Mouse (Mus musculus) thymus, postnatal 4 days (tissue): ENCODE results near the gene Denr.

ENCODE experiments used
- DNase-seq: peaks from one replicate; pipeline ENCODE4 v3.0.0; 2021

The Denr gene

DNA sequence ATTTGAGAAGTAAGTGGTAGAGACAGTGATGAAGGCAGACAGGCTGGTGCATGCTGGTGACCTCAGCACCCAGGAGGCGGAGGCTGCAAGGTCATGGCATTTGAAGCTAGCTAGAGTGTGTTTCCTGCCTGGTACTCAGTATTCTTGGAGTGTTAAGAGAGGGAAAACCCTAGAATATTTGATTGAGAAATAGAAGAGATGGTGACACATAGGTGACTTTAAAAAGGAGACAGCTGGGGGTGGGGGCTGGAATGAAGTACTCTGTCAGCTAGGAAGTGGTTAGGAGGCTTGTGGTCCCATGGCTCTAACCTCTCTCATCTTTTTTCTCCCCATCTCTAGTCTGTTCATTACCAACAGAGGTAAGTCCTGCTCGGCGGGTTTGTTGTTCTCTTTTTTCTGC lies 7.9 kb downstream of the Denr start:
- peak; percentile 28 for DNase-seq

- DNase-seq: no peak
Measured at GRCm38 (mm10) chr5:123922112-123922511, 15.1 kb downstream of the Denr start.

DNA sequence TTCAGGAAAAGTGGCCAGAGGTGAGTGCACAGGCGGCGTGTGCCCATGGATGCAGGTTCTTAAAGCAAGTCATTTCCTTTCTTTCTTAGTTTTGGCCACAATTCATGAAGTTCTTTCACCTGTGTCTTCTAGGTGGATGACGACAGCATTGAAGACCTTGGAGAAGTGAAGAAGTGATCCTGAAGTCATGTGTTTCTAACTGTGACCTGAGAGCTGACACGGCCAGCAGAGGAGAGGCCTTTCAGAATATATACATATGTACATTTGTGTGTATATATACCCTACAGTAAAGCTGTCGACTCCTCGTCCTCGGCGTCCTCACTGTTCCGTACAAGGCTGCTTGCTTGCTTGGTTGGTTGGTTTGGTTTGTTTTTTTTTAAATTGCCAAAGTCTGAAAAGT lies 20.1 kb downstream of the Denr start, which contains the start of gene Gm43518:
Gm43518 (plus strand) TSS at position 301 of the 400 bp plus-strand sequence.
- no peak for DNase-seq

DNA sequence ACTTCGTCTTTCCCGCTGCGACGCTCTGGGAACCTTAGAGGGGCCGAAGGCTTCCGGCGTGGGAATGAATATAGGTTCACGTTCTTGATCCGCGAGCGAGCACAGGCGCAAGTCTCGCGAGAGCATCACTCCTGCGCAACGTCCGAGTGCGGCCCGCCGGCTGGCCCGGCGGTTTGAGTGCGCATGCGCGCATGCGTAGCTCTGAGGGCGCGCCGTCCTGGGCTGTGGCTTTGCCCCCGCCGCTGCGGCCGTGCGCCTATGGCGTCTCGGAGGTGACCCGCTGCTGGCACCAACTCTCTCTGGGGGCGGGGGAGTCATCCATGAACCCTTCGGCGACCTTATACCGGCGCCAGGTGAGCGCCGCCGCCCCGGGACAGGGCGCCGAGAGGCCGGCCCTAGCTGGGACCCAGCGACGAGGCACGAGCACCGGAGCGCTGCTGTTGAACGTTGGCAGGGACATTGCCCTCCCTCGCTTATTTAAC lies 23.6 kb downstream of the Denr start, which contains the start of gene Ccdc62:
Ccdc62 (plus strand) TSS at position 172 of the 482 bp plus-strand sequence.
- DNase-seq: peak; percentile 95

GRCm38 (mm10) chr5:123931131-123931530 lies 24.2 kb downstream of the Denr start:
- no peak for DNase-seq

DNA sequence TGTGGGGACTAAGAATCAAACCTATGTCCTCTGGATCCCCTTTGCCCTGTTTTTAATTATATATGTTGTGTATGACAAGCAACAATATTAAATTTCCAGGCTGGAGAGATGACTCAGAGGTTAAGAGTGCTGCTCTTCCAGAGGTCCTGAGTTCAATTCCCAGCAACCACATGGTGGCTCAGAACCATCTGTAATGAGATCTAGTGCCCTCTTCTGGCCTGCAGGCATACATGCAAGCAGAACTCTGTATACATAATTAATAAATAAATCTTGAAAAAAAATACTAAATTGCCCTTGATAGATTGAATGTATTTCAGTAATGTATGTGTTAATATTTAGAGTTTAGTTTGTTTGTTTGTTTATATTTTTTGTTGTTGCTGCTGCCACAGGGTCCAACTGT lies 26.0 kb downstream of the Denr start:
- DNase-seq: no peak

GRCm38 (mm10) chr5:123933556-123933955 lies 26.6 kb downstream of the Denr start:
- no peak for DNase-seq

- DNase-seq: peak; percentile 52
Measured at GRCm38 (mm10) chr5:123933957-123934591, 27.1 kb downstream of the Denr start.

GRCm38 (mm10) chr5:123935931-123936330 lies 29.0 kb downstream of the Denr start:
- no peak for DNase-seq

GRCm38 (mm10) chr5:123938479-123938878 lies 31.5 kb downstream of the Denr start:
- no peak for DNase-seq

- DNase-seq: no peak
Measured at GRCm38 (mm10) chr5:123946546-123946945, 39.6 kb downstream of the Denr start.

DNA sequence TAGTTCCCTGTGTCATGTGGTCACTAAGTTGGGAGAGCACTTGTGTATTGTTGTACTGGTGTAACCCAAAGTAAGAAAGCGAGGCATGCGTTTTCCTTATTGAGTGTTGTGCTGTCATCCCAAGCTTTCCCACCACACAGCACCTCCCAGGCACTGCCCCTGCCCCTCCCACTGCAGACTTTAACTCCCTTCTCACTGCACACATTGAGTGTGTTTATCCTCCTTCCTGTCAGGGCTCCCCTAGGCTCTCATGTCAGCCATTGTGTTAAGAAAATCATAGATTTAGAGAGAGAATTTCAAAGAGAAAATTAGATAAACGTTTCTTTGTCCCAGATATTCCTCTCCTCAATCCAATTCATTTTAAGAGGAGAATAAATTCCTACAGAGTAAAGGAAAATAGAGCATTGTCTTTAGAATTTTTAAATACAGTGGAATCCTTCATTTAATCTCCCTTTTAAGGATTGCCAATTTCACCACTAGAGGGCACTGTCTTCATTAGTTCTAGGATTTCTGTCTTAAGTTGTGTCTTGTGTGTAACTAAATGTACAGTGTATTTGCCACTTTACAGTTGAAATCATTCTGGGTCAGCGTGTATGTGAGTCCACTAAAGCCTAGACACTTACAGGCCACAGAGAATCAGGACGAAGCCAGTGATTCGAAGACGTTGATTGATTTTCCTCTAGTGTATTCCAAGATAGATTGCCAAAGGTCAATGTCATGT lies 40.2 kb downstream of the Denr start:
- no peak for DNase-seq

DNA sequence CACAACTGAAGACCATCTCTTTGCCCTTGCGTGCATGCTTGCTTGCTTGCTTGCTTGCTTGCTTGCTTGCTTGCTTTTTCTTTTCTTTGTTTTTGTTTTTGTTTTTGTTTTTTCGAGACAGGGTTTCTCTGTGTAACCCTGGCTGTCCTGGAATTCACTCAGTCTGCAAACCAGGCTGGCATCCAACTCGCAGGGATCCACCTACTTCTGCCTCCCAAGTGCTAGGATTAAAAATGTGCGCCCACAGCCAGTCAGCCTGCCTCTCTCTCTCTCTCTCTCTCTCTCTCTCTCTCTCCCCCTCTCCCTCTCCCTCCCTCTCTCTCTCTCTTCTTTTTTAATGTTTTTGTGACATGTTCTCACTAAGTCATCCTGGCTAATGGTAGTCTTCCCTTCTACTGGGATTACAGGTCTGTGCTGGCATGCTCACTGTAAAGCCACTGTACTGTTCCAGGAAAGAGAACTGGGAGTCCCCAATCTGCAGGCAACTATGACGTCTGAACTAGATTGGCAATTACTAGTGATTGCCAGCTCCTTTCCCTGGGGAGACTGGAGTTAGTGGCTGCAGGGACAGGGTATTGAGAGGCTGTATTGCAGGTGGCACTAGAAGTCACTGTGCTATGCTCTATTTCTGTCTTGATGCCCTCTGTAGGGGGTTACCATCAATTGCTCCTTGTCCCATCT lies 45.5 kb downstream of the Denr start:
- no peak for DNase-seq

- DNase-seq: no peak
Measured at GRCm38 (mm10) chr5:123957213-123957612, 50.2 kb downstream of the Denr start.

DNA sequence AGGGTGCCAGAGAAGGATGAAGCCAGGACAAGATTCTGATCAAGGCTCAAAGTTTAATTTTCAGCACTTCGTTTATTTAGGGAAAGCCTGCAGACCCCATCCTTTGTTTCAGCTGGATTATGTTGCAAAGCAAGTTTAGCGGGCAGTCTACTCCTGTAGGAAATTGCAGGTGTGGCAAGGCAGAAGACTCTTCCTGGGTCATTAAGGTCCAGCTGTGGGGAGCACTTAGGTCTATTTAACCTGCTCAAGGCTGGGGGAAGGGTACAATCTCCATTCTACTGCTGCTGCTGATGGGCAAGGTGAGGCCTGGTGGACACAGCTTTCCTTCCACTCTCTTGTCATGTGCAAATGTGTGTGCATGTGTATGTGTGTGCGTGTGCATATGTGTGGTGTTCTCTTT lies 52.0 kb downstream of the Denr start:
- DNase-seq: no peak

- no peak for DNase-seq
Measured at GRCm38 (mm10) chr5:123960129-123960528, 53.2 kb downstream of the Denr start.

DNA sequence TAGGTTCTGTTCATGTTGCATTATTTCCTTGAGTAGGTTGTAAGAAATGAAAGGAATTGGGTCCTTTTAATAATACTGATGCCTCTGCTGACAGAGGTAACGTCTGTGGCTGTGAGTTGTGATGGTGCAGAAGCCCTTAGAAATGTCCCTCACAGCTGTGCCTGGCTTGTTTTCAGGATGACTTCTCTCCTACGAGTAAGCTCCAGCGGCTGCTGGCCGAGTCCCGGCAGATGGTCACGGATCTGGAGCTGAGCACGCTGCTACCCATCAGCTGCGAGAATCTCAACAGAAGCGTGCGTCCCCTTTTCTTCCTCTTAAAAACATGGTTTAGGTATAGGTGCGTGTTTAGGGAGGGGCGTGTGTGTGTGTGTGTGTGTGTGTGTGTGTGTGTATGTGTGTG lies 54.1 kb downstream of the Denr start:
- no peak for DNase-seq

DNA sequence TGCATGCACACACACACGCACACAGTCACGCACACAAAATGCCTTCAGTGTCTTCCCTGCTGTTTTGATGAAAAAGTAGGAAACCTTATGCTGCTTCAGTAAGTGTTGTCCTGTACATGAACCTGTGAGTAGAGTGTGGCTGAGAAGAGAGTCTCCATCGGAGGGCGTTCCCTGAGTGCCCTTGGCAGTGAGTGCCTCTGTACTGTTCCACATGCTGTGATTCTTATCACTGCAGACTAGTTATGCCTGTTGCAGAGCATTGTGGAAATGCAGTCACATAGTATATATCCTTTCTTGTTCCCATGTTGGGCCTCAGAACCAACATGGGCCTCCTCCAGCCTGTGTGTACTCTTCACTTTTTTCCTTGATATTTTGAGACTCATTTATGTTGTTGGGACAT lies 57.2 kb downstream of the Denr start:
- no peak for DNase-seq

DNA sequence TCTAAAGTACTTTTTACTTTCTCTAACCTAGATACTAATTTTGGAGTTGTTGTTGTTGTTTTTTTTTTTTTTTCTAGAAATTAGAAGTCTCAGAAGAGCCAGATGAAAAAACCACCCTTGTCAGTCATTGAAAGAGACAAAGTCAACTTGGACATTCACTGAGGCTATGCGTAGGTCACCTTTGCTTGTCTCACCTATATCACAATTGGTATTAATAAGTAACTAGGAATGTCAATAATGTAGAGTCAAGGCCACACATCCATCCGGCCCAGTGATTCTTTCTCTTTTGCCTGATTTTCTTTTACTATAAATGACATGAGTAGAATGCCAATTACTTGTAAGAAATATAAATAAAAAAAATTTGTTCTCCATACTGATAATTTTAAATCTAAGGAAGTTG lies 59.8 kb downstream of the Denr start:
- no peak for DNase-seq

DNA sequence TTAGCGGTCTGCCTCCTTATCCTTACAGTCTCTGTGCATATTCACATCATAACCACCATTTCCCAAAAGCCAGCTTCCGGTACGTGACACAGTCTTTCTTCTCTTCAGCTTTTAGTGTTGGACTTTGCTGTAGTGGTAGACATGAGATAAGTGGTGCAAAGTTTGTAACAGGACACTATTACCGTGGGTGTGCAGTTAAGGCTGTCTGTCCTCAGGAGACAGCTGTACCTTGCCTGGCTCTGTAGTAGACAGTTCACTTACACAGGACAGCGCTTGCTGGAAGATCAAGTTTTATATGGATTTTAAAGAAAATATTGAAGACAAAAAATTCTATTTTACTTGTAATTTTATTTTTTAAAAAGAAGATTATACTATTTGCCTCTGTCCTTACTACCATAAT lies 61.5 kb downstream of the Denr start:
- no peak for DNase-seq

DNA sequence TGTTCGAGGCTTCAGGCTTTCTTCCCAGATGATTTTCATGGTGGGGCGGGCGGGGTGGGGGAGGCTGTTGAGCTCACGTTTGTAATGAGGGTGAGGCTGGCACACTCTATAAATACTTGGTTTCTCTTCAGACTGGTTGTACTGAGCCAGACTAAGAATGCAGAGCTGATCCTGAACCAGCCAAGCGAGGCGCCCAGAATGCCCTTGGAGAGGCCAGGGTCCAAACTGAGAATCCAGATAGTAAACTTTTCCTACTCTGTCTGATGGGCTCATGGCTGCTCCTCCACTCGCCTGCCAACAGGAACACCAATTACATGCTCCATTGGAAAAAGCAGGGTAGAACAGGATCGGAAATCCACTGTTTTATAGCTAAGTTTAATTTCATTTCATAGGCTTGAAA lies 62.2 kb downstream of the Denr start:
- DNase-seq: no peak

- no peak for DNase-seq
Measured at GRCm38 (mm10) chr5:123970576-123970975, 63.6 kb downstream of the Denr start.

DNA sequence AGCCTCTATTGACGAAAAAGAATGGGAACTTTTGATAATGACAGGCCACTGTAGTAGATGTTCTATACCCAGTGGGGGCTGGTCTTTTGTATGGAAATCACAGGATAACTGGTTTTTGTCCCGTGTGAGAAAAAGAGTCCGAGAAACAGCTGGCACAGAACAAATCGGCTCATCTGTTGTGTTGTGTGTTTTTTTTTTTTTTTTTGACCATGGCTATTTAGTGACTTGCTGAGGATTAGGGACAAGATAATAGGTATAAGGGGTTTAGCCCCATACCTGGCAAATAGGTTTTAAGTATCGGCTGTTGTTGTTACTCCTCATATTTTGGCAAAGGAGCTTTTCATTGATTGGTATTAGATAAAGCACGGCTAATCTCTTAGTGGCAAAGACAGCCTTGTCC lies 65.5 kb downstream of the Denr start:
- DNase-seq: no peak
